8 mouse cellular contexts compared by ENCODE assay signal in the genomic region with DNA sequence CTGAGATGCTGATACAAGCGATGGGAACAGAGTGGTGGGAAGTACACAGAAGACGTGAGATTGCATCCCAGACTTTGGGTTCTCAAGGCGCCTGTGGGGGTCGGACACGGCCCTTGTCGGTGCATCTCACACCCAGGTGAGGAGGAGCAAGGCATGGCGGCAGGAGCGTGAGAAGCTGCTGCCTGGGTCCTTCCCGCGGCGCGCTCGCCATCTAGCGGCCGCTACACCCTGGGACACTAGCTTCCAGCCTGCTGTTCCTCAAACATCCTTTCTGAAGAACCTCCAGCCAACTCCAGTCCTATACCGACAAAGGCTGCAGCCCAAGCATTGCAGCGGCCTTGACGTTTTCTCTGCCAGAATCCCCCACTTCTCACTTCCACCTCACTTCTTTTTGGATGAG. TPM values are rescaled to one million over a fixed set of nuclear protein-coding genes. Genes with fewer than 3 reads are reported as not detected.
DNase-seq lines count a peak whose midpoint lies in the region; ATAC-seq and TF ChIP-seq lines count a peak whose summit lies in the region.

No protein-coding gene starts in this region.

- H3K27ac ChIP-seq in embryonic fibroblast, embryonic 13.5 days (ENCODE audit: insufficient read depth, low read length) = no peak overlapping the region
- H3K27ac ChIP-seq in hindbrain, embryonic 12.5 days = no peak overlapping the region
- no peak overlapping the region for H3K27ac ChIP-seq in liver, adult 2 months (replicated peaks; ENCODE audit: insufficient read depth, low read depth, low read length)
- no peak overlapping the region for H3K27ac ChIP-seq in midbrain, postnatal 0 days (ENCODE audit: low read depth, low read length)
- H3K27ac ChIP-seq in thymus, adult 2 months (ENCODE audit: control insufficient read depth, insufficient read depth, low read length) = no peak overlapping the region

- peaks cover 14% of the 10 kb centered on the region for H3K27me3 ChIP-seq in hindbrain, embryonic 12.5 days
- no peaks in the 10 kb centered on the region for H3K27me3 ChIP-seq in liver, adult 2 months (ENCODE audit: control insufficient read depth, insufficient read depth, low read length)
- H3K27me3 ChIP-seq in midbrain, postnatal 0 days (ENCODE audit: insufficient read depth, low read length) = no peaks in the 10 kb centered on the region
- no peaks in the 10 kb centered on the region for H3K27me3 ChIP-seq in thymus, adult 2 months (ENCODE audit: control insufficient read depth, insufficient read depth, low read length)

- WGBS in hindbrain, embryonic 12.5 days = 2% methylated on average over 18 of the region's 18 CpGs
- 4% methylated on average over 18 of the region's 18 CpGs for WGBS in liver, adult 2 months
- under 1% methylated on average over 18 of the region's 18 CpGs for WGBS in midbrain, postnatal 0 days
- WGBS in thymus, adult 2 months = 2% methylated on average over 18 of the region's 18 CpGs

- peak; percentile 82 for ATAC-seq in hindbrain, embryonic 12.5 days (ENCODE audit: low FRiP score)
- ATAC-seq in midbrain, postnatal 0 days (ENCODE audit: low FRiP score) = peak; percentile 80

- H3K79me2 ChIP-seq in liver, adult 2 months (ENCODE audit: control insufficient read depth, insufficient read depth, low read length) = peaks cover 3% of the 10 kb centered on the region; the same call in 1 of the 2 replicates

- peak overlapping the region; percentile 47 for H3K4me2 ChIP-seq in hindbrain, embryonic 12.5 days (replicated peaks)
- peak overlapping the region; percentile 38 for H3K4me2 ChIP-seq in midbrain, postnatal 0 days (ENCODE audit: low read depth, low read length, poor library complexity, severe bottlenecking)

- no peak overlapping the region for H3K9ac ChIP-seq in hindbrain, embryonic 12.5 days
- no peak overlapping the region for H3K9ac ChIP-seq in liver, adult 2 months (ENCODE audit: low read depth, low read length)
- H3K9ac ChIP-seq in midbrain, postnatal 0 days (replicated peaks; ENCODE audit: low read length, poor library complexity, severe bottlenecking) = no peak overlapping the region

- TF ChIP-seq CTCF in embryonic fibroblast, embryonic 13.5 days (IDR thresholded peaks at IDR 0.05; ENCODE audit: borderline replicate concordance, insufficient read depth, low read length) = peak; percentile 90
- peak; percentile 95 for TF ChIP-seq CTCF in liver, adult 2 months (IDR thresholded peaks at IDR 0.05; ENCODE audit: low read depth, low read length)
- TF ChIP-seq CTCF in midbrain, postnatal 0 days (IDR thresholded peaks at IDR 0.05) = peak; percentile 92
- TF ChIP-seq CTCF in thymus, adult 2 months (IDR thresholded peaks at IDR 0.05; ENCODE audit: borderline replicate concordance, control insufficient read depth, extremely low read depth, insufficient read depth, low read length, poor library complexity) = peak; percentile 88

- H3K4me3 ChIP-seq in embryonic fibroblast, embryonic 13.5 days (ENCODE audit: insufficient read depth, low read length) = no peak overlapping the region
- H3K4me3 ChIP-seq in hindbrain, embryonic 12.5 days = 0 out of 2 replicates have a peak overlapping the region, but pooled peaks have one; percentile 4
- no peak overlapping the region for H3K4me3 ChIP-seq in liver, adult 2 months (ENCODE audit: insufficient read depth, low read depth, low read length)
- peak overlapping the region; percentile 17; the same call in 1 of the 2 replicates for H3K4me3 ChIP-seq in midbrain, postnatal 0 days (ENCODE audit: low read depth, low read length)
- no peak overlapping the region for H3K4me3 ChIP-seq in thymus, adult 2 months (ENCODE audit: control insufficient read depth, insufficient read depth, low read length)

- H3K36me3 ChIP-seq in hindbrain, embryonic 12.5 days = no peaks in the 10 kb centered on the region
- H3K36me3 ChIP-seq in liver, adult 2 months (ENCODE audit: control insufficient read depth, insufficient read depth, low read length) = no peaks in the 10 kb centered on the region
- no peaks in the 10 kb centered on the region for H3K36me3 ChIP-seq in midbrain, postnatal 0 days (ENCODE audit: insufficient read depth, low read length)
- H3K36me3 ChIP-seq in thymus, adult 2 months (ENCODE audit: control insufficient read depth, insufficient read depth, low read length) = no peaks in the 10 kb centered on the region

- peak; percentile 66 for DNase-seq in layer of hippocampus, adult 11-12 months (ENCODE audit: low spot score)
- DNase-seq in layer of hippocampus, adult 9-11 months = no peak
- DNase-seq in adrenal gland, postnatal 25 days = peak; percentile 59
- DNase-seq in liver, adult 2 months (ENCODE audit: extremely low read depth, low read depth, low spot score) = no peak
- DNase-seq in midbrain, postnatal 0 days (ENCODE audit: low spot score) = peak; percentile 87
- DNase-seq in thymus, adult 2 months = peak; percentile 56

- no peaks in the 10 kb centered on the region for H3K9me3 ChIP-seq in hindbrain, embryonic 12.5 days (replicated peaks)
- no peaks in the 10 kb centered on the region for H3K9me3 ChIP-seq in midbrain, postnatal 0 days (ENCODE audit: low read length)

- H3K4me1 ChIP-seq in embryonic fibroblast, embryonic 13.5 days (ENCODE audit: control insufficient read depth, insufficient read depth, low read length) = no peaks in the 10 kb centered on the region
- H3K4me1 ChIP-seq in hindbrain, embryonic 12.5 days = peaks cover 10% of the 10 kb centered on the region
- H3K4me1 ChIP-seq in liver, adult 2 months (ENCODE audit: control insufficient read depth, insufficient read depth, low read length) = no peaks in the 10 kb centered on the region
- no peaks in the 10 kb centered on the region for H3K4me1 ChIP-seq in midbrain, postnatal 0 days (ENCODE audit: insufficient read depth, low read length)
- H3K4me1 ChIP-seq in thymus, adult 2 months (replicated peaks; ENCODE audit: control insufficient read depth, insufficient read depth, low read length) = peaks cover 12% of the 10 kb centered on the region

- TF ChIP-seq POLR2A in embryonic fibroblast, embryonic 13.5 days (IDR thresholded peaks at IDR 0.05; ENCODE audit: low read depth, low read length) = no peak
- no peak for TF ChIP-seq POLR2A in liver, adult 2 months (IDR thresholded peaks at IDR 0.05; ENCODE audit: extremely low read depth, insufficient read depth, low read length)
- 0 out of 2 replicates have a peak, but pooled peaks have one; percentile 31 for TF ChIP-seq POLR2A in thymus, adult 2 months (IDR thresholded peaks at IDR 0.05; ENCODE audit: control insufficient read depth, extremely low read depth, insufficient read depth, low read length, poor library complexity)

RNA-seq across cellular contexts. Expression of gene Dand5, which starts 1.0 kb away (rescaled TPM):
- 11.2 and 11.6 TPM in 2 replicates for total RNA-seq in adrenal gland, postnatal 25 days (2021)
- polyA plus RNA-seq in embryonic fibroblast, embryonic 13.5 days (2011; ENCODE audit: insufficient read length, low read depth, missing spikeins) = 2.0 and 2.3 TPM in 2 replicates
- polyA plus RNA-seq in hindbrain, embryonic 12.5 days (2016; fragmentation: Nextera tagmentation; extraction: Ambion mirVana) = 6.6 and 7.1 TPM in 2 replicates
- 0.94 and 1.8 TPM in 2 replicates for total RNA-seq in liver, adult 2 months (2014; rRNA removed)
- 2.0 and 2.6 TPM in 2 replicates for polyA plus RNA-seq in liver, adult 2 months (2012; rRNA removed)
- 7.6 and 7.7 TPM in 2 replicates for total RNA-seq in midbrain, postnatal 0 days (2014; rRNA removed)
- polyA plus RNA-seq in midbrain, postnatal 0 days (2015; fragmentation: Nextera tagmentation; extraction: Ambion mirVana) = 12.6 and 14.5 TPM in 2 replicates
- polyA plus RNA-seq in thymus, adult 2 months (2012; rRNA removed) = 2.2 TPM in 2 replicates

RNA-seq across cellular contexts. Expression of gene Gadd45gip1, which starts 7.7 kb away (rescaled TPM):
- total RNA-seq in adrenal gland, postnatal 25 days (2021) = 55.1 and 59.9 TPM in 2 replicates
- polyA plus RNA-seq in embryonic fibroblast, embryonic 13.5 days (2011; ENCODE audit: insufficient read length, low read depth, missing spikeins) = 11.7 and 12.6 TPM in 2 replicates
- 35.7 and 38.6 TPM in 2 replicates for polyA plus RNA-seq in hindbrain, embryonic 12.5 days (2016; fragmentation: Nextera tagmentation; extraction: Ambion mirVana)
- 26.7 and 28.1 TPM in 2 replicates for total RNA-seq in liver, adult 2 months (2014; rRNA removed)
- 29.8 and 34.2 TPM in 2 replicates for polyA plus RNA-seq in liver, adult 2 months (2012; rRNA removed)
- 27.5 and 28.2 TPM in 2 replicates for total RNA-seq in midbrain, postnatal 0 days (2014; rRNA removed)
- polyA plus RNA-seq in midbrain, postnatal 0 days (2015; fragmentation: Nextera tagmentation; extraction: Ambion mirVana) = 42.9 and 45.1 TPM in 2 replicates
- polyA plus RNA-seq in thymus, adult 2 months (2012; rRNA removed) = 52.9 and 60.6 TPM in 2 replicates

RNA-seq across cellular contexts. Expression of gene Rad23a, which starts 16.8 kb away (rescaled TPM):
- 116 and 120 TPM in 2 replicates for total RNA-seq in adrenal gland, postnatal 25 days (2021)
- 57.6 and 61.7 TPM in 2 replicates for polyA plus RNA-seq in embryonic fibroblast, embryonic 13.5 days (2011; ENCODE audit: insufficient read length, low read depth, missing spikeins)
- 88.8 and 101 TPM in 2 replicates for polyA plus RNA-seq in hindbrain, embryonic 12.5 days (2016; fragmentation: Nextera tagmentation; extraction: Ambion mirVana)
- total RNA-seq in liver, adult 2 months (2014; rRNA removed) = 28.2 and 40.7 TPM in 2 replicates
- 52.0 and 68.4 TPM in 2 replicates for polyA plus RNA-seq in liver, adult 2 months (2012; rRNA removed)
- total RNA-seq in midbrain, postnatal 0 days (2014; rRNA removed) = 43.8 and 57.5 TPM in 2 replicates
- polyA plus RNA-seq in midbrain, postnatal 0 days (2015; fragmentation: Nextera tagmentation; extraction: Ambion mirVana) = 83.5 and 88.3 TPM in 2 replicates
- 109 and 117 TPM in 2 replicates for polyA plus RNA-seq in thymus, adult 2 months (2012; rRNA removed)

RNA-seq across cellular contexts. Expression of gene Calr, which starts 23.1 kb away (rescaled TPM):
- 489 and 566 TPM in 2 replicates for total RNA-seq in adrenal gland, postnatal 25 days (2021)
- 1,122 and 1,201 TPM in 2 replicates for polyA plus RNA-seq in embryonic fibroblast, embryonic 13.5 days (2011; ENCODE audit: insufficient read length, low read depth, missing spikeins)
- polyA plus RNA-seq in hindbrain, embryonic 12.5 days (2016; fragmentation: Nextera tagmentation; extraction: Ambion mirVana) = 792 and 820 TPM in 2 replicates
- 411 and 458 TPM in 2 replicates for total RNA-seq in liver, adult 2 months (2014; rRNA removed)
- polyA plus RNA-seq in liver, adult 2 months (2012; rRNA removed) = 308 and 349 TPM in 2 replicates
- total RNA-seq in midbrain, postnatal 0 days (2014; rRNA removed) = 369 and 436 TPM in 2 replicates
- polyA plus RNA-seq in midbrain, postnatal 0 days (2015; fragmentation: Nextera tagmentation; extraction: Ambion mirVana) = 444 and 445 TPM in 2 replicates
- polyA plus RNA-seq in thymus, adult 2 months (2012; rRNA removed) = 182 and 186 TPM in 2 replicates

RNA-seq across cellular contexts. Expression of gene Nfix, which starts 23.5 kb away (rescaled TPM):
- total RNA-seq in adrenal gland, postnatal 25 days (2021) = 87.7 and 111 TPM in 2 replicates
- 173 and 236 TPM in 2 replicates for polyA plus RNA-seq in embryonic fibroblast, embryonic 13.5 days (2011; ENCODE audit: insufficient read length, low read depth, missing spikeins)
- 11.6 and 14.2 TPM in 2 replicates for polyA plus RNA-seq in hindbrain, embryonic 12.5 days (2016; fragmentation: Nextera tagmentation; extraction: Ambion mirVana)
- total RNA-seq in liver, adult 2 months (2014; rRNA removed) = 20.7 and 27.5 TPM in 2 replicates
- polyA plus RNA-seq in liver, adult 2 months (2012; rRNA removed) = 32.9 and 34.4 TPM in 2 replicates
- total RNA-seq in midbrain, postnatal 0 days (2014; rRNA removed) = 40.1 and 62.5 TPM in 2 replicates
- polyA plus RNA-seq in midbrain, postnatal 0 days (2015; fragmentation: Nextera tagmentation; extraction: Ambion mirVana) = 41.7 and 53.7 TPM in 2 replicates
- polyA plus RNA-seq in thymus, adult 2 months (2012; rRNA removed) = 17.7 and 18.2 TPM in 2 replicates

Comparison
In these comparisons a context has a peak if more than half of its experiments do, and no peak if none do; other contexts are left out.
1. DNase-seq: peak in layer of hippocampus, adult 11-12 months (single experiment), adrenal gland, postnatal 25 days (single experiment), midbrain, postnatal 0 days (single experiment) and thymus, adult 2 months (single experiment); none in layer of hippocampus, adult 9-11 months (single experiment) and liver, adult 2 months (single experiment).
2. H3K4me3 ChIP-seq: peak in hindbrain, embryonic 12.5 days (single experiment) and midbrain, postnatal 0 days (single experiment); none in embryonic fibroblast, embryonic 13.5 days (single experiment), liver, adult 2 months (single experiment) and thymus, adult 2 months (single experiment).
3. Peak in every context shown above with its lines, with median percentiles within 50 percentile points of each other: CTCF ChIP-seq.